Mouse (Mus musculus) intestine, postnatal 0 days (tissue): Measurements from ENCODE around the gene Sacs. TPM values are rescaled to one million over a fixed set of nuclear protein-coding genes. Genes with fewer than 3 reads are reported as not detected.

Experiments used
- ATAC-seq: fragments of 200-750 bp; cut with Nextera tagmentation; 2 replicates; pipeline ENCODE4 v1.8.0; 2017; ENCODE audit warnings: mild to moderate bottlenecking, moderate TSS enrichment, moderate library complexity
- H3K27ac ChIP-seq: fragments of 300-500 bp; sonication (generic); 2 replicates; pipeline ENCODE4 v1.5.1; 2014; ENCODE audit warnings: mild to moderate bottlenecking, low read depth, low read length, moderate library complexity
- H3K27me3 ChIP-seq: fragments of 300-500 bp; sonication (generic); replicated peaks from 2 replicates; pipeline ENCODE4 v1.6.1; 2014; ENCODE audit warnings: low read length, mixed read lengths; ENCODE audit not compliant: control insufficient read depth, insufficient read depth
- H3K36me3 ChIP-seq: fragments of 300-500 bp; sonication (generic); 2 replicates; pipeline ENCODE4 v1.6.1; 2014; ENCODE audit warnings: mild to moderate bottlenecking, moderate library complexity; ENCODE audit not compliant: control insufficient read depth, insufficient read depth
- H3K4me1 ChIP-seq: fragments of 300-500 bp; sonication (generic); replicated peaks from 2 replicates; pipeline ENCODE4 v1.6.1; 2014; ENCODE audit warnings: antibody characterized with exemption, low read length, mixed read lengths; ENCODE audit not compliant: control insufficient read depth, insufficient read depth
- H3K4me2 ChIP-seq: fragments of 300-500 bp; sonication (generic); replicated peaks from 2 replicates; pipeline ENCODE4 v1.6.1; 2014; ENCODE audit warnings: low read depth, mild to moderate bottlenecking, moderate library complexity
- H3K4me3 ChIP-seq: fragments of 300-500 bp; sonication (generic); 2 replicates; pipeline ENCODE4 v1.5.1; 2014; ENCODE audit warnings: low read depth, low read length
- H3K9ac ChIP-seq: fragments of 300-500 bp; sonication (generic); 2 replicates; pipeline ENCODE4 v1.6.1; 2014; ENCODE audit warnings: mild to moderate bottlenecking, low read depth, low read length
- H3K9me3 ChIP-seq: fragments of 300-500 bp; sonication (generic); 2 replicates; pipeline ENCODE4 v1.6.1; 2016; ENCODE audit warnings: mixed run types; ENCODE audit not compliant: control insufficient read depth
- CTCF ChIP-seq: sonication (generic); IDR thresholded peaks from 2 replicates; pipeline ENCODE4 v1.5.1; 2016; ENCODE audit warnings: low read depth, mild to moderate bottlenecking, control low read depth, antibody characterized with exemption, moderate library complexity
- WGBS: fragments of 180-500 bp; shearing (Covaris S2); extraction: QIAGEN DNeasy Blood & Tissue Kit; methylation state at CpG from one replicate; pipeline ENCODE4 v1.1.7; 2014; 5-methylcytosine and 5-hydroxymethylcytosine counted together
- polyA plus RNA-seq: library from polyadenylated mRNA; unstranded; fragments of >200 nt; fragmentation: Nextera tagmentation; extraction: Ambion mirVana; gene quantifications from 2 replicates; pipeline ENCODE4 v1.2.1, GENCODE M21; 2015

The Sacs gene
- polyA plus RNA-seq = 0.88 and 1.0 TPM in 2 replicates

DNA sequence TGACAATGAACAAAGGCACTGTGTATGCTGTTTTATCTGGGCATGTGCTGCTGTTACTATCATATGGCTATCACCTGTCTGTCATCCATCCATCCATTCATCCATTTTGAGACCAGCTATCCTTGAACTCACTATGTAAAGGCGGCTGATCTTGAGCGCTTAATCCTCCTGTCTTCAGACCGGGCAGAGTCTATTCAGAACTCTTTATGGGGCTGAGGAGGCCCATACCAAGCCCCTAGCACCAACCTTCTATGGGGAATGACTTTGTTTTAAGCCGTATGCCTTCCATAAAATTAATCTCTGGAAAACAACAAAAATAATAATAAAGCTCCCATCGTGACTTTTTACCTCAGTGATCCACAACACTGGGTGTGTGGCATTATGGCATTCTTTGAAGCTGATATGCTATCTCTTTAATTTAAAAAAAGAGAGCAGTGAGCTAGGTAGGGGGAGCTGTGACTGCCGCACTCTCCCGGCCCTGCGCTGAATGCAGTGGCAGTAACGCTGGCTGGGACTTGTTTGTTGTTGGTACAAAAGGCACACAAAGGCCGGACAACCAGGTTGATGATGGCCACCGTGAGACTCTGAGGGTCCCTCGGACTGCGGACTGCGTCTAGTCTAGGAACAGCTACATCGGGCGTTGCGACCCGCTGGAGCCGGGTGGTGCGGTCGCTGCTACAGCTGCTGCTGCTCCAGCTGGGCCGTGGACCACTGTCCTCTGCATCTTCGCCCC, at the start of gene Sacs:
TSS of gene Sacs (plus strand) at position 464 of the 733 bp plus-strand sequence.
- no peaks in the 10 kb centered on the region for H3K36me3 ChIP-seq
- H3K4me2 ChIP-seq = peak within 1 kb of the TSS; percentile 50
- 7% methylated on average over 23 of the region's 23 CpGs for WGBS
- H3K9me3 ChIP-seq = no peaks in the 10 kb centered on the region
- 0 out of 2 replicates have a peak, but pooled peaks cover 4% of the 10 kb centered on the region for H3K27me3 ChIP-seq
- H3K4me3 ChIP-seq = peak within 1 kb of the TSS; percentile 26
- H3K4me1 ChIP-seq = no peaks in the 10 kb centered on the region
- peak; percentile 49 for TF ChIP-seq CTCF
- H3K9ac ChIP-seq = no peak within 1 kb of the TSS
- no peak within 1 kb of the TSS for H3K27ac ChIP-seq
- ATAC-seq = no peak

DNA sequence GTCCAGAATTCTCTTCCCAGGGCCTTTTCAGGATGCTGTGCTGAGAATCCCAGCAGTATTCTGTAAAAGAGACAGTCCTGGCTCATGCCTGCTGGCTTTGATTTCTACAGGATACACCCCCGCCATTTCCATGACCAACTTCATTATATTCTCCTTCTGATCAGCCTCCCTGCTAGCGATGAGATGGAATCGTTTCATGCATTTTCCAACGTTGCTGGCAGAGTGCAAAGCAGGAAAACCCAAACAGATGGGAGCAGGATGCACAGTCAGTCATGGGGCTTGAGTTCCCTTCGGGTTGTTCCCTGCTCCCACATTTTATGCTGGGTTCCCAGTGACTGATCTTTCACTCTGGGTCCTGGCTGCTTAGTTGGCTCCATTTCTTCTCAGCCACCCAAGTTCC, 47.3 kb upstream of the Sacs start:
- Histone ChIP-seq H3K9me3 (no peaks in the 10 kb centered on the region), H3K4me3 (no peak overlapping the region), H3K4me2 (no peak overlapping the region), H3K4me1 (no peaks in the 10 kb centered on the region), H3K27ac (no peak overlapping the region), H3K36me3 (no peaks in the 10 kb centered on the region), H3K27me3 (no peaks in the 10 kb centered on the region), H3K9ac (no peak overlapping the region)
- TF ChIP-seq CTCF = no peak
- 83% methylated on average over 5 of the region's 5 CpGs for WGBS
- ATAC-seq = no peak

DNA sequence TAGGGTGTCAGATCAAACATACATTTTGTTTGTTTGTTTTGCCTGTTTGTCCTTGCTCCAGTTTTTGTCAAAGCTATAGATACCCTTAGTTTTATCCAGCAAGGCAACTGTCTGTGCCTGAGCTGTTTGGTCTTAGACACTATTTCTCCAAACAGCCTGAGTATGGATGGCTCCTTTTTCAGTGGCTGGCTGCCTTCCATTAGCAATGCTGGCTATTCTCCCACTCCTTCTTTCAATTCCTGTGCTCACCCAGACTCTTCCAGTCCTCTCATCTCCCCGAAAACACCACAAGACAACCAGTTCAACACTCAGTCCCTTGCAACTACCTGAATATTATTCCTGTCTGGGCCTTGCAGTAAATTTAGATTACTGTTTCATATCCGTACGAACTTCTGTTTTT, 46.2 kb upstream of the Sacs start:
- TF ChIP-seq CTCF = no peak
- H3K9ac ChIP-seq = no peak overlapping the region
- WGBS = 77% methylated on average over 3 of the region's 3 CpGs

DNA sequence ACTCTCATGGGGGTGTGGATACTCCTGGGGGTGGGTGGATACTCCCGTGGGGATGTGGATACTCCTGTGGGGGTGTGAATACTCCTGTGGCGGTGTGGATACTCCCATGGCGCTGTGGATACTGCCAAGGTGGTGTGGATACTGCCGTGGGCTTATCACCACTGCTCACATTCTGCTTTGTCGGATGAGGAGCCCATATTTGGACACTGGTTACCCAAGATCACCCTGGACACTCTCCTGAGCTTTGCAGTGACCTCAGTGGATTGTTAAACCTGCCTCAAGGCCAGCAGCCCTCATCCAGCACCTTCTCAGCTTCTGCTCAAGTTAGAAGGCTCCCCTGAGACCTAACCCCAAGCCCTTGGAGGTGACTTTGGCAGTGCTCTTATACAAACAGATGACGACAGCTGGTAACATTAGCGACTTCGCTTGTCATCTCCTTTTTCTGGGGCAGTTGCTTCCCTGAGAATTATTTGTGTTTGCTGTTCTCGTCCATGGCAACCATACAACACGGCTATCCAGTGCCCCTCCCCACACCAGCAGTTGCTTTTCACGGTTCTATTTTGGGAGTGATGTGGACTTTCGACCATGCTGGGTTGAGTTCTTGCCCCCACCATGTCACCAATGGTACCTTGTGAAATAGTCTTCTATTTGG, 40.2 kb upstream of the Sacs start:
- H3K4me3 ChIP-seq = no peak overlapping the region
- no peaks in the 10 kb centered on the region for H3K9me3 ChIP-seq
- 65% methylated on average over 12 of the region's 12 CpGs for WGBS
- no peak overlapping the region for H3K9ac ChIP-seq
- no peak for ATAC-seq
- TF ChIP-seq CTCF = no peak
- no peak overlapping the region for H3K4me2 ChIP-seq
- H3K27ac ChIP-seq = no peak overlapping the region
- H3K36me3 ChIP-seq = no peaks in the 10 kb centered on the region
- H3K4me1 ChIP-seq = no peaks in the 10 kb centered on the region
- H3K27me3 ChIP-seq = no peaks in the 10 kb centered on the region

More for the DNA sequence above, 46.2 kb upstream of the Sacs start:
- Histone ChIP-seq H3K4me2 (no peak overlapping the region), H3K4me1 (no peaks in the 10 kb centered on the region), H3K4me3 (no peak overlapping the region), H3K27me3 (no peaks in the 10 kb centered on the region), H3K36me3 (no peaks in the 10 kb centered on the region), H3K27ac (no peak overlapping the region), H3K9me3 (no peaks in the 10 kb centered on the region)
- ATAC-seq = no peak

DNA sequence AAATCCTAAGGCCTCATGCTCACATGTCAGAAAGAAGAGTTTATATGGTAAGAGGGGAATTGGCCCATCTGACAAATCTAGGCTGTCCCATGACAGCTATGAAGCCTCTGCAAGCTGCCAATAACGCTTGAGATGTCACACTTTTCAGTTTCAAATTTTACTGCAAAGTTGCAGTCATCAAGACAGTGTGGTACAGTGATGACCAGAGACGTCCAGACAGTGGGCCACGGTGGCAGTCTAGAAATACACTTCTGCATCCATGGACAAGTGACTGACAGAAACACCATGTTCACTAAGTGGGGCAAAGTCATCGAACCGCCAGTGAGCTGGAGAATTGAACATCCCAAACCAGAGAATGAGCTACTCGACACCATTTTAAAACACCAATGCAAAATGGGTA, 37.5 kb upstream of the Sacs start:
- WGBS = 89% methylated on average over 6 of the region's 6 CpGs

DNA sequence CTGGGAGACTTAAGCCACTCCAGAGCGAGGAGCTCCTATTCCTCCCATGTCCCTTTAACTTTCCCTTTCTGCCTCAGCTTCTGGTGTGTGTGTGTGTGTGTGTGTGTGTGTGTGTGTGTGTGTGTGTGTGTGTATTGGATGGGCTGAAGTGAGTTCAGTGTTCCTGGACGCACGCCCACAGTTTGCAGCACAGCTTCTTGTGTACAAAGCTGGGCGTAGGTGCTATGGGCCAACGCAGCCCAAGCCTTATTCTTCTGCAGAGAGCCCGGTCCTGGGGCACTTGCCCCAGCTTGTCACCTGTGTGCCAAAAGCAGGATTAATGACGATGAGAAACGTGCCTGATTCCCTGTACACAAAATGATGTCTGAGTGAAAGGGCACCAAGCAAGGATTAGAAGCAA, 31.9 kb upstream of the Sacs start:
- H3K4me2 ChIP-seq = no peak overlapping the region
- no peaks in the 10 kb centered on the region for H3K4me1 ChIP-seq
- H3K27me3 ChIP-seq = no peaks in the 10 kb centered on the region
- no peak overlapping the region for H3K9ac ChIP-seq
- WGBS = 68% methylated on average over 8 of the region's 8 CpGs
- H3K27ac ChIP-seq = no peak overlapping the region
- no peak overlapping the region for H3K4me3 ChIP-seq
- no peak for TF ChIP-seq CTCF
- H3K9me3 ChIP-seq = no peaks in the 10 kb centered on the region
- no peak for ATAC-seq
- no peaks in the 10 kb centered on the region for H3K36me3 ChIP-seq

More for the DNA sequence above, 37.5 kb upstream of the Sacs start:
- no peak overlapping the region for H3K4me2 ChIP-seq
- H3K4me1 ChIP-seq = no peaks in the 10 kb centered on the region
- no peaks in the 10 kb centered on the region for H3K36me3 ChIP-seq
- no peak for ATAC-seq
- H3K9me3 ChIP-seq = no peaks in the 10 kb centered on the region
- H3K4me3 ChIP-seq = no peak overlapping the region
- no peak for TF ChIP-seq CTCF
- H3K27ac ChIP-seq = no peak overlapping the region
- H3K27me3 ChIP-seq = no peaks in the 10 kb centered on the region
- no peak overlapping the region for H3K9ac ChIP-seq
